Mouse (Mus musculus) forebrain, postnatal 0 days (tissue): Measurements from ENCODE around the gene Ppp1r14c. TPM values are rescaled to one million over a fixed set of nuclear protein-coding genes. Genes with fewer than 3 reads are reported as not detected.
"Not testable (repeated sequence)": the region's sequence is repeated elsewhere in the genome, so short reads cannot be mapped to it uniquely, and the experiment has no call there.

Source experiments
- ATAC-seq: fragments of 200-750 bp; cut with Nextera tagmentation; 2 replicates; pipeline ENCODE4 v1.8.0; 2017; ENCODE audit warnings: mild to moderate bottlenecking, moderate library complexity
- DNase-seq: peaks from one replicate; pipeline ENCODE4 v3.0.0-alpha.2; 2015
- H3K27ac ChIP-seq: fragments of 300-500 bp; sonication (generic); 2 replicates; pipeline ENCODE4 v1.5.1; 2014; ENCODE audit warnings: low read depth, mild to moderate bottlenecking, antibody characterized with exemption, low read length, moderate library complexity, mixed read lengths
- H3K27me3 ChIP-seq: fragments of 300-500 bp; sonication (generic); 2 replicates; pipeline ENCODE4 v1.6.1; 2014; ENCODE audit warnings: mild to moderate bottlenecking, low read length, mixed read lengths; ENCODE audit not compliant: insufficient read depth
- H3K36me3 ChIP-seq: fragments of 300-500 bp; sonication (generic); 2 replicates; pipeline ENCODE4 v1.6.1; 2014; ENCODE audit warnings: mild to moderate bottlenecking, moderate library complexity; ENCODE audit not compliant: insufficient read depth
- H3K4me1 ChIP-seq: fragments of 300-500 bp; sonication (generic); 2 replicates; pipeline ENCODE4 v1.6.1; 2014; ENCODE audit warnings: antibody characterized with exemption; ENCODE audit not compliant: insufficient read depth
- H3K4me2 ChIP-seq: fragments of 300-500 bp; sonication (generic); 2 replicates; pipeline ENCODE4 v1.6.1; 2014; ENCODE audit warnings: low read depth, mild to moderate bottlenecking, moderate library complexity
- H3K4me3 ChIP-seq: fragments of 300-500 bp; sonication (generic); 2 replicates; pipeline ENCODE4 v1.5.1; 2014; ENCODE audit warnings: low read depth, low read length, mixed read lengths
- H3K9ac ChIP-seq: fragments of 300-500 bp; sonication (generic); 2 replicates; pipeline ENCODE4 v1.6.1; 2014; ENCODE audit warnings: mild to moderate bottlenecking
- H3K9me3 ChIP-seq: fragments of 300-500 bp; sonication (generic); 2 replicates; pipeline ENCODE4 v1.6.1; 2016; ENCODE audit warnings: low read length
- CTCF ChIP-seq: sonication (generic); IDR thresholded peaks from 2 replicates; pipeline ENCODE4 v1.5.1; 2016; ENCODE audit warnings: antibody characterized with exemption, control low read depth, low read depth
- WGBS: fragments of 180-500 bp; shearing (Covaris S2); extraction: QIAGEN DNeasy Blood & Tissue Kit; methylation state at CpG from one replicate; pipeline ENCODE4 v1.1.7; 2014; 5-methylcytosine and 5-hydroxymethylcytosine counted together
- polyA plus RNA-seq: library from polyadenylated mRNA; unstranded; fragments of >200 nt; fragmentation: Nextera tagmentation; extraction: Ambion mirVana; gene quantifications from 2 replicates; pipeline ENCODE4 v1.2.1, GENCODE M21; 2015
- total RNA-seq: library from RNA; depleted of rRNA; stranded (reverse); fragments of >200 nt; gene quantifications from 2 replicates; pipeline ENCODE4 v1.2.3, GENCODE M21; 2014

Gene Ppp1r14c
- total and polyA plus RNA-seq, 2 experiments from 2014 or later = 81.4 to 101 TPM

GRCm38 (mm10) chr10:3460841-3461240, 95.0 kb downstream of the Ppp1r14c start:
- H3K4me2 ChIP-seq = no peak overlapping the region
- no peak for ATAC-seq
- no peak overlapping the region for H3K9ac ChIP-seq
- no peaks in the 10 kb centered on the region for H3K4me1 ChIP-seq
- H3K4me3 ChIP-seq = no peak overlapping the region
- no peak overlapping the region for H3K27ac ChIP-seq
- no peak for DNase-seq
- TF ChIP-seq CTCF = no peak
- H3K9me3 ChIP-seq = no peaks in the 10 kb centered on the region
- H3K27me3 ChIP-seq = no peaks in the 10 kb centered on the region
- no peaks in the 10 kb centered on the region for H3K36me3 ChIP-seq
- 89% methylated on average over 1 of the region's 1 CpGs for WGBS

- Histone ChIP-seq H3K36me3 (no peaks in the 10 kb centered on the region), H3K27me3 (no peaks in the 10 kb centered on the region), H3K4me2 (no peak overlapping the region), H3K9ac (no peak overlapping the region), H3K9me3 (no peaks in the 10 kb centered on the region), H3K4me1 (no peaks in the 10 kb centered on the region), H3K27ac (no peak overlapping the region), H3K4me3 (no peak overlapping the region)
- no peak for ATAC-seq
- WGBS = 88% methylated on average over 4 of the region's 4 CpGs
- DNase-seq = no peak
- TF ChIP-seq CTCF = no peak
Measured at GRCm38 (mm10) chr10:3466135-3466626, 100.3 kb downstream of the Ppp1r14c start.

DNA sequence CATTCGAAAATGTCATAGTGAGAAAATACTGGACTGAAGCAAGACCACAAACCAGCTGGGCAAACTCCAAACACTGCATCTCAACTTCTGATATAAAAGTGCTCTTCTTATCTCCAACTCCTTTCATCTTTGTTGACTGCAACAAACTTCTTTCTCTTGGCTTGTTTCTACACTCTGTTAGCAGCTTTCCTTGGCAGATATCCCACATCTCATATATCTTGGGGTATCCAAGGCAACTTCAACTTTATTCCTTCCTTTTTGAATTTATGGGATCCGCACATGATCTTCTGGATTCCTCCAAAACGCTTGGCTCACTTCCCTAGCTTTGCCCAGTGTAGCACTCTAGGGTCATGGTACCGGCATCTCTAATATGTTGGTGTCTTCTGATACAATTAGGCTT, 102.7 kb downstream of the Ppp1r14c start:
- DNase-seq = peak; percentile 5
- WGBS = 87% methylated on average over 4 of the region's 4 CpGs
- Histone ChIP-seq H3K27me3 (no peaks in the 10 kb centered on the region), H3K27ac (no peak overlapping the region), H3K36me3 (no peaks in the 10 kb centered on the region), H3K9me3 (no peaks in the 10 kb centered on the region), H3K4me1 (no peaks in the 10 kb centered on the region), H3K9ac (no peak overlapping the region), H3K4me3 (no peak overlapping the region), H3K4me2 (no peak overlapping the region)
- TF ChIP-seq CTCF = no peak
- ATAC-seq = no peak; the same call in 1 of the 2 replicates

- no peaks in the 10 kb centered on the region for H3K9me3 ChIP-seq
- DNase-seq = no peak
- no peak overlapping the region for H3K9ac ChIP-seq
- H3K36me3 ChIP-seq = no peaks in the 10 kb centered on the region
- 56% methylated on average over 1 of the region's 1 CpGs for WGBS
- no peaks in the 10 kb centered on the region for H3K27me3 ChIP-seq
- no peak overlapping the region for H3K4me2 ChIP-seq
- no peak for TF ChIP-seq CTCF
- no peak for ATAC-seq
- no peak overlapping the region for H3K27ac ChIP-seq
- H3K4me1 ChIP-seq = no peaks in the 10 kb centered on the region
- H3K4me3 ChIP-seq = no peak overlapping the region
Measured at GRCm38 (mm10) chr10:3476611-3477010, 110.8 kb downstream of the Ppp1r14c start.

DNA sequence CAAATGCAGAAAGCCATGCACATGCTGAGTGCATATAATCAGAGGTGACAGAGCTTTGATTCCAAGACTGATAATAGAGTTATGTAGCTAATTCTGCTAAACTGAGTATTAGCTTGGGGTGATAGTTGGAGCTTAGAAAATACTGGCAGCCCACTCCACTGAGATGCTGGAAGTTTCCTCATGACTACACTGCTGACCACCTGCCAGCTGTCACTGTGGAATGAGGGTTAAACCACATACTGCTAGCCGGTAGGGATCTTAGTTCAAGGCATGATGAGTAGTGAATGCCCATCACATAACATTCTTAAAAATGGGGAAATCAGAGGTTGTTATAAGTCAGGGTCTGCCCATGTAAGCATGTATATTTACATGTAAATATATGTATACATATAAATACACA, 113.9 kb downstream of the Ppp1r14c start:
- Histone ChIP-seq H3K27me3 (no peaks in the 10 kb centered on the region), H3K9me3 (no peaks in the 10 kb centered on the region), H3K4me3 (no peak overlapping the region), H3K27ac (no peak overlapping the region), H3K4me1 (no peaks in the 10 kb centered on the region), H3K9ac (no peak overlapping the region), H3K36me3 (no peaks in the 10 kb centered on the region), H3K4me2 (no peak overlapping the region)
- 86% methylated on average over 1 of the region's 1 CpGs for WGBS
- DNase-seq (no peak), ATAC-seq (no peak)
- TF ChIP-seq CTCF = no peak

- ATAC-seq (peak; percentile 25; the same call in 1 of the 2 replicates), DNase-seq (no peak)
- H3K36me3 ChIP-seq = no peaks in the 10 kb centered on the region
- H3K27ac ChIP-seq = no peak overlapping the region
- TF ChIP-seq CTCF = no peak
- H3K4me3 ChIP-seq = no peak overlapping the region
- no peak overlapping the region for H3K4me2 ChIP-seq
- WGBS = 80% methylated on average over 3 of the region's 3 CpGs
- H3K9ac ChIP-seq = no peak overlapping the region
- no peaks in the 10 kb centered on the region for H3K9me3 ChIP-seq
- no peaks in the 10 kb centered on the region for H3K27me3 ChIP-seq
- no peaks in the 10 kb centered on the region for H3K4me1 ChIP-seq
Measured at GRCm38 (mm10) chr10:3490052-3490451, 124.2 kb downstream of the Ppp1r14c start.

GRCm38 (mm10) chr10:3496791-3497190, 130.9 kb downstream of the Ppp1r14c start:
- Histone ChIP-seq H3K36me3 (no peaks in the 10 kb centered on the region), H3K4me1 (no peaks in the 10 kb centered on the region), H3K27ac (peak overlapping the region; percentile 40; the same call in 1 of the 2 replicates), H3K4me2 (no peak overlapping the region), H3K4me3 (no peak overlapping the region), H3K27me3 (no peaks in the 10 kb centered on the region), H3K9me3 (no peaks in the 10 kb centered on the region), H3K9ac (no peak overlapping the region)
- TF ChIP-seq CTCF = no peak
- WGBS = 45% methylated on average over 2 of the region's 2 CpGs
- DNase-seq (peak; percentile 66), ATAC-seq (peak; percentile 67)

DNA sequence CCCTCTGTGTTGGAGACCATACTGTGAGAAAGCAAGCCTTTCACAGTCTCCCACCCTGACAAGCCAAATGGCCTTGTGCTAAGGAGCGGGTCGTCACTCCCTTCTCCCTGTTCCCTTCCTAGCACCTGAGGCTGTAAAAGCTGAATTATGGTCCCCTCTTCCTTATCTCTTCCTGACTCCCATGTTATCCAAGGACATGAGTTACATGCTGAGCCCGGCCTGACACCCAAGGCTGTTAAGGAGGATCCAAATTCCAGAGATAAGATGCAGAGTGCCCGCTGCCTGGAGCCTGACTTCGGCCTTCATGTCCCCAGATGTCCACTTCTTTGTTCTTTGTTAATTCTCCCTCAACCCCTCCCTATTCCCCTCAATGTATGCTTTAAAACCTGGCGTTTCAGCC, 135.0 kb downstream of the Ppp1r14c start:
- not testable (repeated sequence) for H3K4me2 ChIP-seq, H3K27me3 ChIP-seq, H3K4me1 ChIP-seq, ATAC-seq, DNase-seq, H3K9me3 ChIP-seq, H3K36me3 ChIP-seq, H3K27ac ChIP-seq, H3K9ac ChIP-seq, H3K4me3 ChIP-seq
- WGBS = 87% methylated on average over 6 of the region's 6 CpGs
